Mouse (Mus musculus) intestine, postnatal 0 days (tissue): ENCODE results near the gene Magoh. TPM values are rescaled to one million over a fixed set of nuclear protein-coding genes. Genes with fewer than 3 reads are reported as not detected.

Source experiments
- ATAC-seq: fragments of 200-750 bp; cut with Nextera tagmentation; 2 replicates; pipeline ENCODE4 v1.8.0; 2017; ENCODE audit warnings: mild to moderate bottlenecking, moderate TSS enrichment, moderate library complexity
- H3K27ac ChIP-seq: fragments of 300-500 bp; sonication (generic); 2 replicates; pipeline ENCODE4 v1.5.1; 2014; ENCODE audit warnings: mild to moderate bottlenecking, low read depth, low read length, moderate library complexity
- H3K27me3 ChIP-seq: fragments of 300-500 bp; sonication (generic); replicated peaks from 2 replicates; pipeline ENCODE4 v1.6.1; 2014; ENCODE audit warnings: low read length, mixed read lengths; ENCODE audit not compliant: control insufficient read depth, insufficient read depth
- H3K36me3 ChIP-seq: fragments of 300-500 bp; sonication (generic); 2 replicates; pipeline ENCODE4 v1.6.1; 2014; ENCODE audit warnings: mild to moderate bottlenecking, moderate library complexity; ENCODE audit not compliant: control insufficient read depth, insufficient read depth
- H3K4me1 ChIP-seq: fragments of 300-500 bp; sonication (generic); replicated peaks from 2 replicates; pipeline ENCODE4 v1.6.1; 2014; ENCODE audit warnings: antibody characterized with exemption, low read length, mixed read lengths; ENCODE audit not compliant: control insufficient read depth, insufficient read depth
- H3K4me2 ChIP-seq: fragments of 300-500 bp; sonication (generic); replicated peaks from 2 replicates; pipeline ENCODE4 v1.6.1; 2014; ENCODE audit warnings: low read depth, mild to moderate bottlenecking, moderate library complexity
- H3K4me3 ChIP-seq: fragments of 300-500 bp; sonication (generic); 2 replicates; pipeline ENCODE4 v1.5.1; 2014; ENCODE audit warnings: low read depth, low read length
- H3K9ac ChIP-seq: fragments of 300-500 bp; sonication (generic); 2 replicates; pipeline ENCODE4 v1.6.1; 2014; ENCODE audit warnings: mild to moderate bottlenecking, low read depth, low read length
- H3K9me3 ChIP-seq: fragments of 300-500 bp; sonication (generic); 2 replicates; pipeline ENCODE4 v1.6.1; 2016; ENCODE audit warnings: mixed run types; ENCODE audit not compliant: control insufficient read depth
- CTCF ChIP-seq: sonication (generic); IDR thresholded peaks from 2 replicates; pipeline ENCODE4 v1.5.1; 2016; ENCODE audit warnings: low read depth, mild to moderate bottlenecking, control low read depth, antibody characterized with exemption, moderate library complexity
- WGBS: fragments of 180-500 bp; shearing (Covaris S2); extraction: QIAGEN DNeasy Blood & Tissue Kit; methylation state at CpG from one replicate; pipeline ENCODE4 v1.1.7; 2014; 5-methylcytosine and 5-hydroxymethylcytosine counted together
- polyA plus RNA-seq: library from polyadenylated mRNA; unstranded; fragments of >200 nt; fragmentation: Nextera tagmentation; extraction: Ambion mirVana; gene quantifications from 2 replicates; pipeline ENCODE4 v1.2.1, GENCODE M21; 2015

Gene Magoh
- polyA plus RNA-seq, 1 experiment from 2014 or later, result 121 TPM

DNA sequence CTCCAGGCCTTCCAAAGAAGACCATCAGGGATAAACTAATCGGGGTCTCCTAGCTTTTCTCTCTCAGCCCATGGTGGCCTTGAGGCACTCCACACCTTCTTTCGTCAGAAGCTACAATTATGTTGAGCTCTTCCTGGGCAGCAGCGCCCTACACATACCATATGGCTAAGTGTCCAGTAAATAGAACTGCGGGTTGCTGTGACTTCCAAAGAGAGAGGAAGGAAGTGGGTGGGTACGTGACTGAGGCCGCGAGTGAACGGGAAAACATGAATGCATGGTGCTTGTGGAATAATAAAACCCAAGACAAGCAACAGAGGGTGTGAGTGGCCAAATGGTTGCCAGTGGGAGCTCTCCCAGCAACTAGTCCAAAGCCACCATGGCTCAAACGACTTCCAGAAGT is 29.9 kb upstream of the Magoh start:
- H3K27ac ChIP-seq, result no peak overlapping the region
- 73% methylated on average over 9 of the region's 9 CpGs for WGBS
- ATAC-seq, result no peak
- no peaks in the 10 kb centered on the region for H3K9me3 ChIP-seq
- TF ChIP-seq CTCF, result no peak
- no peaks in the 10 kb centered on the region for H3K4me1 ChIP-seq
- no peak overlapping the region for H3K9ac ChIP-seq
- no peak overlapping the region for H3K4me3 ChIP-seq
- H3K27me3 ChIP-seq, result no peaks in the 10 kb centered on the region
- H3K36me3 ChIP-seq, result no peaks in the 10 kb centered on the region; the same call in 1 of the 2 replicates
- no peak overlapping the region for H3K4me2 ChIP-seq

- H3K4me3 ChIP-seq, result no peak overlapping the region
- H3K4me1 ChIP-seq, result no peaks in the 10 kb centered on the region
- no peak overlapping the region for H3K27ac ChIP-seq
- no peak overlapping the region for H3K4me2 ChIP-seq
- WGBS, result 88% methylated on average over 8 of the region's 8 CpGs
- no peak for TF ChIP-seq CTCF
- no peak overlapping the region for H3K9ac ChIP-seq
- no peak for ATAC-seq
- H3K9me3 ChIP-seq, result no peaks in the 10 kb centered on the region
- no peaks in the 10 kb centered on the region; the same call in 1 of the 2 replicates for H3K36me3 ChIP-seq
- no peaks in the 10 kb centered on the region for H3K27me3 ChIP-seq
Measured at GRCm38 (mm10) chr4:107850091-107850490, 29.5 kb upstream of the Magoh start.

DNA sequence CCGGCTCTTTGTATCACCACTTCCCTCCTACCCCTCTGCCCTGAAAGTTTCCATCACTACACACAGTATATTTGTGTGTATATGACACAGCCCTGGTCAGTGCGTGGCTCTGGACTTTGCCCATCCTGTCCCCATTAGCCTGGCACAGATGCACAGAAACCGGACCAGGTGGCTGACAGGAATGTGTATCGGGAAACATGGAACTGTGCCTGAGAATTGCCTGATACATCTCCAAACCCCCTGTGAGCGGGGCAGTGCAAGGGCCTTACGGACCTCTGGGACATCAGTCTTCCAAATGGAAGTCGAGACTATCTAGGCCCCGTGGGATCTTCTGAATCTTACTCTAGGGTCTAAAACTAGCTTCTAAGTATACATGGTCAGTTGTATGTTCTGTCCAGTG is 26.2 kb upstream of the Magoh start:
- H3K36me3 ChIP-seq, result no peaks in the 10 kb centered on the region; the same call in 1 of the 2 replicates
- no peaks in the 10 kb centered on the region for H3K27me3 ChIP-seq
- H3K4me3 ChIP-seq, result no peak overlapping the region
- H3K4me2 ChIP-seq, result no peak overlapping the region
- H3K9me3 ChIP-seq, result no peaks in the 10 kb centered on the region
- no peak for ATAC-seq
- H3K27ac ChIP-seq, result no peak overlapping the region
- H3K9ac ChIP-seq, result no peak overlapping the region
- 89% methylated on average over 8 of the region's 8 CpGs for WGBS
- no peaks in the 10 kb centered on the region for H3K4me1 ChIP-seq
- no peak for TF ChIP-seq CTCF

DNA sequence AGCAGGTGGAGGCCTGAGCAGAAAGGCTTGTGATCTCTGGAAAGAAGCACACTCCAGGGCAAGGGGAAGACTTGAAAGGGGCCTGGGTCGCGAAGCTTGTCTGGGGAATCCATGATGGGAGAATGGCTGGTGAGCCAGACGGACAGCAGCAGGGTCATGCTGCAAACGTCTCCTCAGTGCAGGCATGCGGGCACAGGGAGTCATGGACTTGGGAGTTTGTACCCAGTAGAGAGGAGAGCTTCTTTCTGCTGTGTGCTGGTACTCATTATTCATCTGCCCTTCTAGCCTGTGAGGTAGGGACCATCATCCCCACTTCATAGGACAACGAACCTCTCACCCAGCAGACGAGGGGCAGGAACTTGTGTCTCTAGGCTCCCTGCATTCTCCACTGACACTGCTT is 25.7 kb upstream of the Magoh start:
- Histone ChIP-seq H3K9me3 (no peaks in the 10 kb centered on the region), H3K9ac (no peak overlapping the region), H3K36me3 (no peaks in the 10 kb centered on the region; the same call in 1 of the 2 replicates), H3K27ac (no peak overlapping the region), H3K4me2 (no peak overlapping the region), H3K4me3 (no peak overlapping the region), H3K27me3 (no peaks in the 10 kb centered on the region), H3K4me1 (no peaks in the 10 kb centered on the region)
- 90% methylated on average over 7 of the region's 7 CpGs for WGBS
- ATAC-seq, result no peak
- TF ChIP-seq CTCF, result no peak

- no peaks in the 10 kb centered on the region for H3K27me3 ChIP-seq
- H3K27ac ChIP-seq, result no peak overlapping the region
- no peaks in the 10 kb centered on the region for H3K9me3 ChIP-seq
- WGBS, result 76% methylated on average over 11 of the region's 11 CpGs
- no peaks in the 10 kb centered on the region for H3K36me3 ChIP-seq
- TF ChIP-seq CTCF, result no peak
- no peak overlapping the region for H3K4me3 ChIP-seq
- no peak overlapping the region for H3K9ac ChIP-seq
- ATAC-seq, result no peak
- H3K4me2 ChIP-seq, result no peak overlapping the region
- H3K4me1 ChIP-seq, result no peaks in the 10 kb centered on the region
Measured at GRCm38 (mm10) chr4:107856958-107857686, 22.4 kb upstream of the Magoh start.

DNA sequence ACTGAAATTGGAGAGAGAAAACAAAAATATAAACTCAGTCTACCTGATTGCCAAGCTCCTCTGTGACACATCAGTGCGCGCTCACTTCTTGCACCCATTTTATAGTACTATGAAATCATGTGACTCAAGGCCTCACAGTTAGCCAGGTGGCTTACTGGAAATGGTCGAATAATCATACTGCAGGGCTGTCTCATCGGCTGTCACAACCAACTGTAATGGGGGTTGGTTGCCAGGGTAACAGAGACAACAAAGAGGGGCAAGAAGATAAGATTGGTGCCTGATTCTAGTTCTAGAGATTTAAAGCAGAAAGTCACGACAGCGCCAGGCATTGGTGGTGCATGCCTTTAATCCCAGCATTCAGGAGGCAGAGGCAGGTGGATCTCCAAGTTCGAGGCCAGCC is 20.6 kb upstream of the Magoh start:
- Histone ChIP-seq H3K36me3 (no peaks in the 10 kb centered on the region), H3K4me3 (no peak overlapping the region), H3K27me3 (no peaks in the 10 kb centered on the region), H3K9me3 (no peaks in the 10 kb centered on the region), H3K4me2 (no peak overlapping the region), H3K4me1 (no peaks in the 10 kb centered on the region), H3K27ac (no peak overlapping the region), H3K9ac (no peak overlapping the region)
- ATAC-seq, result no peak
- 80% methylated on average over 7 of the region's 7 CpGs for WGBS
- TF ChIP-seq CTCF, result no peak

GRCm38 (mm10) chr4:107864866-107865265 is 14.7 kb upstream of the Magoh start:
- no peaks in the 10 kb centered on the region for H3K36me3 ChIP-seq
- WGBS, result 84% methylated on average over 4 of the region's 4 CpGs
- H3K9me3 ChIP-seq, result no peaks in the 10 kb centered on the region
- H3K9ac ChIP-seq, result no peak overlapping the region
- no peak for TF ChIP-seq CTCF
- no peak overlapping the region for H3K4me2 ChIP-seq
- no peak for ATAC-seq
- no peaks in the 10 kb centered on the region for H3K4me1 ChIP-seq
- no peaks in the 10 kb centered on the region for H3K27me3 ChIP-seq
- H3K4me3 ChIP-seq, result no peak overlapping the region
- no peak overlapping the region for H3K27ac ChIP-seq
